Mouse (Mus musculus) gastrocnemius, postnatal 4 days (tissue): ENCODE measurements around the gene Tmem88b. TPM values are rescaled to one million over a fixed set of nuclear protein-coding genes. Genes with fewer than 3 reads are reported as not detected.

ENCODE experiments used
- DNase-seq, 2 experiments: peaks; one replicate each; pipeline ENCODE4 v3.0.0; 2021 to 2022; ENCODE audit warnings: low spot score in 2 of 2, mixed read lengths in 2 of 2
- long read RNA-seq, 2 experiments: library from polyadenylated mRNA; stranded (forward); transcript quantifications; one replicate each; pipeline ENCODE4 v2.0.0; 2021
- total RNA-seq, 2 experiments: library from RNA; stranded (reverse); gene quantifications; 2 replicates each; pipeline ENCODE4 v1.2.3; 2021

Gene Tmem88b
- 1 to 10 TPM; 3.8 to 5.1 TPM for total RNA-seq
- long read RNA-seq, experiment 1, partial matches to known transcripts, result 1 of 1 reads
- long read RNA-seq, experiment 1, other reads (novel, unspliced or antisense), result 0 of 1 reads
- long read RNA-seq, experiment 2, partial matches to known transcripts, result 0 of 1 reads
- long read RNA-seq, experiment 2, other reads (novel, unspliced or antisense), result 1 of 1 reads

DNA sequence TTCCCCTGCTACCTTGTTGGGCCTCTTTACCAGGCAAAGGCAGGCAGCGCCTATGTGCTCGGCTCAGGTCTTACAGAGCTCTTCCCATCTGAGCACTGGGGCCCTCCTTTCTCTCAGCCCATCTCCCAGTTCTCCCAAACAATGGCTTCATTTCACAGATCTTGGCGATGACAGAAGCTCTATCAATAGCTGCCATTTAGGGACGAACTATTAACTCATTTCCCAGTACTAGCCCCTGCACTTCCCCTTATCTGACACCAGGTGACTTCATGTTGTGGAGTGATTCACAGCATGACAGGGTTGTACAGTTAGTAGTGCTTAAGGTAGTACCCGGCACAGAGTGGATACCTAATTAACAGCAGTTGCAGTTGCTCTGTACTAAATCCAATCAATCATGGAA, at the start of gene Tmem88b:
TSS of gene Tmem88b (minus strand) at position 56 of the 400 bp plus-strand sequence.
- no peak for DNase-seq

DNA sequence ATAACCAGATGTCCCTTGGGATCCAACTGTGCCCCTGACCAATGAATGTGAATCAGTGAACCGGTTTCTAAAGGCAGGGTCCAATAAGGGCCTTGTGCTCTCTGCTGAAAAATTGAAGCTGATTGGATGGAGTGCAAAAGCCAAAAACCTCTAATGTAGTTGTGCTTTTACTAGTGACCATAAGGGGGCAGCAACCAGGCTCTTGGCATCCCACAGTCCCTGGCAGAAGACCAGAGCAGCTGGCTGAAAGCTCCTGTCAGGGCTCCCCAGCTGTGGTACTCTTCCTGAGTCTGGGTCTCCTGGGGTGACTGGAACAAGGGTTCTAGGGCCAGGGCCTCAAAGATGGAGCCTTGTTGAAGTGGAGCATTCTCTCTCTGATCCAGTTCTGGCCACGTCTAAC, 48.2 kb upstream of the Tmem88b start:
- DNase-seq, result peak; percentile 83 to 91

- DNase-seq, result no peak
Measured at GRCm38 (mm10) chr4:155833234-155833633, 47.6 kb upstream of the Tmem88b start.

DNA sequence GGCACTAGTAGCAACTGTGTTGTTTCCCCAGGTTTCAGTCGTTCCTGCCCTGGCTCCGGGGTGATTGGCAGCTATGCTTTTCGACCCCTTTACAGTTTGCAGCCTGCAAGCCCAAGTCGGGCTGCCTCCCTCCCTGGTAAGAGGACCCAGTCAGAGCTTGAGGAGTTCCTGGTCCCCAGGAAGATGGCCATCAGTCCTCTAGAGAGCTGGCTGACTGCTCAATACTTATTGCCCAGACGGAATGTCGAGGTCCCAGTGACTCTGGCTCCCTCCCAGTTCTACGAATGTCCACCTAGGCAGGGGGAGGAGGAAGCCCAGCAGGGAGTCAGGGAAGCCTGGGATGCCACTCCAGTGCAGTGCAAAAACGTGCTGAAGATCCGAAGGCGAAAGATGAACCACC, 46.6 kb upstream of the Tmem88b start:
- no peak for DNase-seq

- no peak for DNase-seq
Measured at GRCm38 (mm10) chr4:155831831-155832230, 46.2 kb upstream of the Tmem88b start.

DNA sequence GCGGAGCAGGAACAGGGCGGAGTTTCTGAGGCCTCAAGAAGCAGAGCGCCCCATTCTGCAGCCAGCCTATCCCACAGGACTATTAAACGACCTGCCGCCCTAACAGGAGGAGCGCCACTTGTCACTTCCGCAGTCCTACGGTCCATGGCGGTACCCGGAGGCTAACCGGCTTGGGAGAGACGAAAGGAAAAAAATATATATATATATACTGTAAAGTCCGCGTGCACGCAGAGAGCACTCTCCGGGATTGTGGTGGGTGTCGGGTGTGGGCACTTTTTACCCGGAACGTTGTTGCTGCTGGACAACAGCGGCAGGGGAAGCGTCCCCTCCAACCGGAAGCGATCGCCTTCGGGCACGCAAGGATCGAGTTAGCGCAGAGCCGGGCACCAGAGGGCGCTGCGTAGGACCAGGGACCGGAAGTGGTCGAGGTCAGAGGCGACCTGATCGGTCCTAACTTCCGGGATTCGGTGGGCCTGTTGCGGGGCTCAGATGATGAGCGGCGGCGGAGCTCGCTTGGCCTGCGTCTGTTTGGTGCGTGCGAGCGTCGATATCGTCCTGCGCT, 45.6 kb upstream of the Tmem88b start, which contains the start of gene Aurkaip1:
TSS of gene Aurkaip1 (plus strand) at position 68 of the 562 bp plus-strand sequence.
- DNase-seq, result peak; percentile 95 to 96

- DNase-seq, result no peak
Measured at GRCm38 (mm10) chr4:155830596-155830995, 44.9 kb upstream of the Tmem88b start.

DNA sequence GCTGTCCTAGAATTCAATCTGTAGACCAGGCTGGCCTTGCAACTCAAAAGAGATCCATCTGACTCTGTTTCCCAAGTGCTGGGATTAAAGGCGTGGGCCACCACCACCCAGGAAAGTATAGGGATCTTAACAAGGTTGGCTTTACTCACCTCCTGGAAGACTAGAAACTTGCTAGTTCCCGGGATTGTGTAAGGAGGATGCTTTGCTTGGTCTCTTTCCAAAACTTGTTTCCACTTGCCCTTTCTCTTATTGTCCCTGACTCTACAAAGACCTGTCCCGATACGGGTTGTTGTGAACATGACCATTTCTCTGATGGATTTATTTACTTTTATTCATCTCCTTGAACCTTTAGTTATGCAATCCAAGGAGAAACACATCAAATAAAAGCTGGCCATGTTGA, 44.2 kb upstream of the Tmem88b start:
- no peak for DNase-seq

DNA sequence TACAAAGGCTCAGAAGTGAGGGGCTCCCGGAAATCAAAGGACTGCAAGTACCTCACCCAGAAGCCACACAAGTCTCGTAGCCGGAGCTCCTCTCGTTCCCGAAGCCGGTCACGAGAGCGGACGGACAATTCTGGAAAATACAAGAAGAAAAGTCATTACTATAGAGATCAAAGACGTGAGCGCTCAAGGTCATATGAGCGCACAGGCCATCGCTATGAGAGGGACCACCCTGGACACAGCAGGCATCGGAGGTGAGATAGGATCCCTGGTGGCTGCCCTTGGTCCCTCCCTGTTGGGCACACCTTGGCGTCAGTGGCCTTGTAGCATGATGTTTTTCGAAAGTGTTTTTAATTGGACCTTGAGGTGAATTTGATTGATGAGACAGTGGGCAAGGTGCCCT, 37.8 kb upstream of the Tmem88b start:
- DNase-seq, result no peak

DNA sequence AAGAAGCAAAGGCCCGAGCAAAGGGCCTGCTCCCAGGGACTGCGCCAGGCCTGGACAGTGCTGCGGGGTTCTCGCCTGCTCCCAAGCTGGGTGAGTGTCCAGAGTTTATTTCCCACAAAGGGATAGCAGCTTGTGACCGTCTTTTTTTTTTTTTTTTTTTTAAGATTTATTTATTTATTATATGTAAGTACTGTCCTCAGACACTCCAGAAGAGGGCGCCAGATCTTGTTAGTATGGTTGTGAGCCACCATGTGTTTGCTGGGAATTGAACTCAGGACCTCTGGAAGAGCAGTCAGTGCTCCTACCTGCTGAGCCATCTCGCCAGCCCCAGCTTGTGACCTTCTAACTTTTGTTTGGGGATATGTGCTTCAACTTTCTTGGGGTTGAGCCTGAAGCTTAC, 35.4 kb upstream of the Tmem88b start:
- no peak for DNase-seq

- DNase-seq, result no peak
Measured at GRCm38 (mm10) chr4:155817533-155817932, 31.9 kb upstream of the Tmem88b start.

- DNase-seq, result peak in 1 of 2 experiments; percentile 35
Measured at GRCm38 (mm10) chr4:155812665-155813181, 27.0 kb upstream of the Tmem88b start.

DNA sequence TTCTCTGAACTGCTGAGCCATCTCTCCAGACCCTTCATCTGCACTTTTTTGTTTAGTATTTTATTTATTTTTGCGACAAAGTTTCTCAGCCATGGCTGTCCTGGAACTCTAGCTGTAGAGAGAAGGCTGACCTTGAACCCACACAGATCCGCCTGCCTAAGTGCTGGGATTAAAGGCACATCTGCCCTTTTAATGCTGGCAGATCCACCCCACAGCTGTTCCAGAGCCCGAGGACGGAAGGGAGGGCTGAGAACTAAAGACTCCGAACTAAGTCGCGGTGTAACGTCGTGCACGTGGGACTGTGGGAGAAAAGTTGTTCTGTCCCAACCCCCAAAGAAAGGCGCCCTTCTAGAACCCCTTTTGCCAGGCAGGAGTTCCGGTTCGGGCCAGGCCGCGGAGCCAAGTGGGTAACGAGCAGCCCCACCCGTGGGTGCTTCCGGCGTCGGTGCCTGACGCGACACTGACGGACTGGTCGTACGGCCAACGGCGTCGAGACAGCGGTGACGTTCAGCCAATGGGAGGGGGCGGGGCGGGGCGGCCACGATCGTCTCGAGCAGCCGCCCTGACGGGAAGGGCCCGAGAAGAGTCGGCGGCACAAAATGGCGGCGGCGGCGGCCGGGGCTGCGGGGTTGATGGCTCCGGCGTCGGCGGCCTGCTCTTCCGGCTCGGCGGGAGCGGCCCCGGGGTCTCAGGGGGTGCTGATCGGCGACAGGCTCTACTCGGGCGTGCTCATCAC, 26.4 kb upstream of the Tmem88b start, which contains the start of gene Ccnl2:
TSS of gene Ccnl2 (plus strand) at position 561 of the 736 bp plus-strand sequence.
- peak; percentile 86 to 94 for DNase-seq

- DNase-seq, result no peak
Measured at GRCm38 (mm10) chr4:155807841-155808240, 22.2 kb upstream of the Tmem88b start.

- DNase-seq, result peak; percentile 97 to 98
Measured at GRCm38 (mm10) chr4:155803340-155804041, 17.8 kb upstream of the Tmem88b start.

DNA sequence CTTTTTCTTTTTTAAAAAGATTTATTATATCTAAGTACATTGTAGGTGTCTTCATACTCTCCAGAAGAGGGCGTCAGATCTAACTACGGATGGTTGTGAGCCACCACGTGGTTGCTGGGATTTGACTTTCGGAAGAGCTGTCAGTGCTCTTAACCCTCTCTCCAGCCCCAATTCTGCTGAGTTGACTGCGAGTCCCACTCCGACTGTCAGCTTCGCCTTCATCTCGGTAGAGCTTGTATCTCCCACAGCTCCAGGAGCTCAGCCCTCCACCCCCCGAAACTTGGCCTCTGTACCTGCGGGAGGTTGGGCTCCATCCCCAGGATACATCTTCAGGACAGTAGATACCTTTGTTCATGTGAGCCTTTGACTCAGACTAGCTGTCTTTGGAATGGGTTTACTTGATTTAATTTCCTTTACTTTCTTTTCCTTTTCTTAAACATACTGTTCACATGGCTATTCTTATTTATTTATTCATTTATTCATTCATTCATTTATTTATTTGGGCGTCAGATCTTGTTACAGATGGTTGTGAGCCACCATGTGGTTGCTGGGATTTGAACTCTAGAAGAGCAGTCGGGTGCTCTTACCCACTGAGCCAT, 17.2 kb upstream of the Tmem88b start, which contains the start of gene Mrpl20:
TSS of gene Mrpl20 (plus strand) at position 138 of the 599 bp plus-strand sequence.
- no peak for DNase-seq

- no peak for DNase-seq
Measured at GRCm38 (mm10) chr4:155802075-155802474, 16.4 kb upstream of the Tmem88b start.

GRCm38 (mm10) chr4:155793730-155794129, 8.1 kb upstream of the Tmem88b start:
- DNase-seq, result no peak

DNA sequence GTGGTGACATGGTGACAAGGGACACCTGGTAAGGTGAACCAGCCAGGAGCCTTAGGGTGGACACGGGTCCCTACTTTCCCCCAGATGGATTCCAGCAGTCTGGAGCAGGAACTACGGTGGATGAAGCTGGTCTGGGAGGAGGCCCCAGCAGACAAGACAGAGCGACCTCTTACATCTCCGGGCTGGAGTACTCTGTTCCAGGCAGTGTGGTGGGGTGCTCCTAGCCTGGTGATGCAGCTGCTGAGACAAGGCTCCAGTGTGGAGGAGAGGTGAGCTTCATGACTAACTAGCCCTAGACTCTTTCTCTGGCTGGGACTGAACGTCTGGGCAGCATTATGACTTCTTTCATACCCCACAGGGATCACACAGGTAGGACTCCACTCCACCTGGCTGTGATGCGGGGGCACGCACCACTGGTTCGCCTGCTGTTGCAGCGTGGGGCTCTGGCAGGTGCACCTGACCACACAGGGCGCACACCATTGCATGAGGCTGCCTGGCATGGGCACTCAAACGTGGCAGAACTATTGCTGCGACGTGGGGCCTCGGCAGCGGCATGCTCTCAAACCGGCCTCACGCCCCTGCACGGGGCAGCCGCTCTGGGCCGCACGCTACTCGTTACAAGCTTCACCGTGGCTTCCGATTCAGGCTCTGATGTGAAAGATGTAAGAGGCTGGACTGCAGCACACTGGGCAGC, 5.7 kb upstream of the Tmem88b start:
- no peak for DNase-seq

DNA sequence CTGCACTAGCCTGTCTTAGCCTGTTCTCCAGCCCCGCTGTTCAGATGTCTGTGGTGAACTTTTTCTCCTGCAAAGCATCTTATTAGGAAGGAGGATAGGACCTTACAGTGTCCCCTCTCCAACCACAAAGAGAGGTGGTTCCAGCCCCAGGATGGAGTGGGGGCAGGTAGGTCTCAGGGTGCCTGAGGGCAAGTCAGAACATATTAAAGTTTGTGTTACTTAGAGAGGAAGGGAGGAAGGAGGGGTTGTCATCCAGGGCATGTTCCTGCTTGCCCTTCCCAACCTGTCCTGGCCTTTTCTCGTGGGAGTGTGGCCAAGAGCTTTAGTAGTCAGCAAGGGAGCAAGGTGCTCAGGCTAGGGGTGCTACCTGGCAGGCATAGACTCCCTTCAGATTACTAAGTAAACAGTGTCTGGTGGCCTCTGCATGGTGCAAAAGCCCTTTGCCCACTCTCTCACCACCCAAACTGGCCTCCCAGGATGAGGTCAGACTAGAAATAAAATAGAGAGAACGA, 5.0 kb upstream of the Tmem88b start:
- DNase-seq, result no peak
